Mouse (Mus musculus) embryonic facial prominence, embryonic 15.5 days (tissue): ENCODE results near the gene Kcnc2. TPM values are rescaled to one million over a fixed set of nuclear protein-coding genes. Genes with fewer than 3 reads are reported as not detected.

ENCODE experiments used
- ATAC-seq: fragments of 200-750 bp; cut with Nextera tagmentation; 2 replicates; pipeline ENCODE4 v1.8.0; 2017; ENCODE audit warnings: low read depth, moderate TSS enrichment; ENCODE audit not compliant: insufficient number of reproducible peaks, low FRiP score, low TSS enrichment
- H3K27ac ChIP-seq: fragments of 300-500 bp; sonication (generic); replicated peaks from 2 replicates; pipeline ENCODE4 v1.5.1; 2015; ENCODE audit warnings: mild to moderate bottlenecking, inconsistent platforms
- H3K27me3 ChIP-seq: fragments of 300-500 bp; sonication (generic); 2 replicates; pipeline ENCODE4 v1.6.1; 2015; ENCODE audit warnings: inconsistent platforms
- H3K36me3 ChIP-seq: fragments of 300-500 bp; sonication (generic); 2 replicates; pipeline ENCODE4 v1.6.1; 2015; ENCODE audit warnings: mild to moderate bottlenecking, inconsistent platforms
- H3K4me1 ChIP-seq: fragments of 300-500 bp; sonication (generic); 2 replicates; pipeline ENCODE4 v1.6.1; 2015; ENCODE audit warnings: inconsistent platforms
- H3K4me2 ChIP-seq: fragments of 300-500 bp; sonication (generic); replicated peaks from 2 replicates; pipeline ENCODE4 v1.6.1; 2015; ENCODE audit warnings: mild to moderate bottlenecking, inconsistent platforms
- H3K4me3 ChIP-seq: fragments of 300-500 bp; sonication (generic); replicated peaks from 2 replicates; pipeline ENCODE4 v1.5.1; 2015; ENCODE audit warnings: mild to moderate bottlenecking, inconsistent platforms
- H3K9ac ChIP-seq: fragments of 300-500 bp; sonication (generic); 2 replicates; pipeline ENCODE4 v1.6.1; 2015; ENCODE audit warnings: inconsistent platforms
- H3K9me3 ChIP-seq: fragments of 300-500 bp; sonication (generic); replicated peaks from 2 replicates; pipeline ENCODE4 v1.6.1; 2016; ENCODE audit warnings: inconsistent platforms
- WGBS: fragments of 180-500 bp; shearing (Covaris S2); methylation state at CpG from one replicate; pipeline ENCODE4 v1.1.7; 2015; 5-methylcytosine and 5-hydroxymethylcytosine counted together
- polyA plus RNA-seq: library from polyadenylated mRNA; unstranded; fragments of >200 nt; fragmentation: Nextera tagmentation; extraction: Ambion mirVana; gene quantifications from 2 replicates; pipeline ENCODE4 v1.2.1, GENCODE M21; 2015

The Kcnc2 gene
- polyA plus RNA-seq, 1 experiment from 2014 or later: 1.2 TPM

DNA sequence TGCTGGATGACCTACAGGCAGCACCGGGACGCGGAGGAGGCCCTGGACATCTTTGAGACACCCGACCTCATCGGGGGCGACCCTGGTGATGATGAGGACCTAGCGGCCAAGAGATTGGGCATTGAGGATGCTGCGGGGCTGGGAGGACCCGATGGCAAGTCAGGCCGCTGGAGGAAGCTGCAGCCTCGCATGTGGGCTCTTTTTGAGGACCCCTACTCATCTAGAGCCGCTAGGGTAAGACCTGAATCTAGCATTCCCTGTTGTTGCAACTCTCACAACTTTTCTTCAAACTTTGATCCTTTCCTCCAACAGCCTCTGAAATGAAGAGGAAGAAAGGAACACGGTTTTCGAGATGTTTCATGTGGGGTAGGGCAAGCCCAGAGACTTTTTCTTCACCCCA lies 1.2 kb downstream of the Kcnc2 start:
- H3K4me1 ChIP-seq: peaks cover 22% of the 10 kb centered on the region
- H3K27ac ChIP-seq: no peak overlapping the region
- no peak overlapping the region for H3K9ac ChIP-seq
- no peaks in the 10 kb centered on the region for H3K9me3 ChIP-seq
- H3K27me3 ChIP-seq: peaks cover 49% of the 10 kb centered on the region
- 12% methylated on average over 14 of the region's 14 CpGs for WGBS
- H3K4me3 ChIP-seq: peak overlapping the region; percentile 50
- no peak for ATAC-seq
- H3K4me2 ChIP-seq: peak overlapping the region; percentile 92
- H3K36me3 ChIP-seq: no peaks in the 10 kb centered on the region

- Histone ChIP-seq H3K36me3 (no peaks in the 10 kb centered on the region), H3K4me3 (no peak overlapping the region), H3K4me1 (no peaks in the 10 kb centered on the region), H3K27ac (no peak overlapping the region), H3K4me2 (no peak overlapping the region), H3K9ac (no peak overlapping the region), H3K27me3 (peaks cover 8% of the 10 kb centered on the region), H3K9me3 (no peaks in the 10 kb centered on the region)
- 59% methylated on average over 3 of the region's 3 CpGs for WGBS
- ATAC-seq: no peak
Observed at GRCm38 (mm10) chr10:112277996-112278395, 7.1 kb downstream of the Kcnc2 start.

GRCm38 (mm10) chr10:112315136-112315535 lies 44.2 kb downstream of the Kcnc2 start:
- no peak overlapping the region for H3K27ac ChIP-seq
- no peaks in the 10 kb centered on the region for H3K4me1 ChIP-seq
- no peak overlapping the region for H3K4me3 ChIP-seq
- no peaks in the 10 kb centered on the region for H3K9me3 ChIP-seq
- no peak for ATAC-seq
- WGBS: 62% methylated on average over 11 of the region's 11 CpGs
- no peaks in the 10 kb centered on the region for H3K36me3 ChIP-seq
- H3K4me2 ChIP-seq: no peak overlapping the region
- H3K9ac ChIP-seq: no peak overlapping the region
- no peaks in the 10 kb centered on the region for H3K27me3 ChIP-seq

DNA sequence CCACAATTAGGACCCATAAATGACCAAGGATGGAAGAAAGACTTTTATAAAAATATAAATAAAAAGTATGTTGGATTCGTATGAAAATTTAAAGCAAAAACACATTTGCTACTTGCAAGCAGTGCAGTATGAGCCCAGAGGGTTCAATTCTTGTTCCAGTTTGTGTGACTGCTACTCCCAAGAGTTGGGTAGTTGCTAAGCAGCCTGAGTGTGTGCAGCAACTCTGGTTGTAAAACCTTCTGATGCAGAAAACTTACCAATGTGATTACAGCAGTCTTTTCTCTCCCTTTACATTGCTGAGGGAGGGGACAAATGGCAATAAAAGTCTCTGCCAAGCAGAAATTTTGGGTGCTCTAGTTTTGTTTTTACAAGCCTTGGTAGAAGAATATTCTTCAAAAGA lies 46.9 kb downstream of the Kcnc2 start:
- no peak for ATAC-seq

DNA sequence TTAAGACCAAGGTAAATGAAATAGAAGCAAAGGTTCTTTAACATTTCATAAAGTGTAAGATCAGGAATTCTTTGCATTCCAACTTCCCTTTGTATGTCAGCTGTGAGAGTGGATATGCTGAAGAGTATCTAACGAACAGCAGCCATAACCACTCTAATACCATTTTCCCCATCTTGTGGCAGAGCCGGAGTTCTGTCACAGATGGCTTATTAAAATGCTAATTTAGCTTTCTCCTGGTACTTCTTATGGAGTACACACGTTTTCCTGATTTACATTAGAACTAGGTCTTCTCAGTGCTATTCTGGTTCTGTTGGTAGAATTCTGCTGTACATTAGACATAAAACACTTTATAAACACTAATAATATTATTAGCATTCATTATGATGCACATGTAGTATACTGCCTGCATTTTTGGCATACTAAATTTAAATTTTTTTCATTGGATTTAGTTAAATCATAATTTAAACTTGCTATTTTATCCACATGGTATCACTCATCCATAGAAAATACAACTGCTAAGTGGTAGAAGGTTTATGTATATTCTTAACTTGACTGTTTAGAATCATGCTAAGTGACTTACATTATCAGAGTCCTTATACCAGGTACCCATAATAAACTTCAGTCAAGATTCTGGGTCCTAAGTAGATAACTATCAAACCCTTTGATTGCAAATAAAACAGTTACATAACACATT lies 86.9 kb downstream of the Kcnc2 start:
- no peak for ATAC-seq
- no peaks in the 10 kb centered on the region for H3K4me1 ChIP-seq
- no peak overlapping the region for H3K4me2 ChIP-seq
- H3K27me3 ChIP-seq: no peaks in the 10 kb centered on the region
- H3K9me3 ChIP-seq: no peaks in the 10 kb centered on the region
- no peaks in the 10 kb centered on the region for H3K36me3 ChIP-seq
- 37% methylated on average over 3 of the region's 3 CpGs for WGBS
- no peak overlapping the region for H3K9ac ChIP-seq
- no peak overlapping the region for H3K4me3 ChIP-seq
- no peak overlapping the region for H3K27ac ChIP-seq

More for the DNA sequence above, 46.9 kb downstream of the Kcnc2 start:
- 63% methylated on average over 1 of the region's 1 CpGs for WGBS
- H3K27me3 ChIP-seq: no peaks in the 10 kb centered on the region
- no peak overlapping the region for H3K4me2 ChIP-seq
- no peak overlapping the region for H3K27ac ChIP-seq
- no peaks in the 10 kb centered on the region for H3K4me1 ChIP-seq
- no peaks in the 10 kb centered on the region for H3K9me3 ChIP-seq
- no peak overlapping the region for H3K4me3 ChIP-seq
- H3K9ac ChIP-seq: no peak overlapping the region
- H3K36me3 ChIP-seq: no peaks in the 10 kb centered on the region

DNA sequence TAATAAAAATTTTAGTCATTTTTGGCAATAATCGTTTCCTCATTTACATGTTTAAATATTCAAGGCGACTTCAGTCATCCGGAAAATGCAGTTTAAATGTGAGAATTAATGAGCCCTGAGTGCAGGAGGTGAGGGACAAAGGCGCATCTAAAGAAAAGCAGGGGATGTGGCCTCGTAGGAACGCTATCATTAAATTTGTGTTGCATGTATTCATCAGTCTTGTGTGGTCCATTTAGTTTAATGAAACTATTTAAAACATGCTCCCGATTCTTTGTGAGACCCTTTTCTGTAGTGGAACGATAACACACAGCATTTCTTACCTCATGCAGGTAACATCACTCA lies 87.4 kb downstream of the Kcnc2 start:
- no peaks in the 10 kb centered on the region for H3K36me3 ChIP-seq
- H3K4me2 ChIP-seq: no peak overlapping the region
- H3K4me3 ChIP-seq: no peak overlapping the region
- ATAC-seq: no peak
- H3K27ac ChIP-seq: no peak overlapping the region
- H3K27me3 ChIP-seq: no peaks in the 10 kb centered on the region
- WGBS: 81% methylated on average over 8 of the region's 8 CpGs
- H3K4me1 ChIP-seq: no peaks in the 10 kb centered on the region
- no peak overlapping the region for H3K9ac ChIP-seq
- no peaks in the 10 kb centered on the region for H3K9me3 ChIP-seq

DNA sequence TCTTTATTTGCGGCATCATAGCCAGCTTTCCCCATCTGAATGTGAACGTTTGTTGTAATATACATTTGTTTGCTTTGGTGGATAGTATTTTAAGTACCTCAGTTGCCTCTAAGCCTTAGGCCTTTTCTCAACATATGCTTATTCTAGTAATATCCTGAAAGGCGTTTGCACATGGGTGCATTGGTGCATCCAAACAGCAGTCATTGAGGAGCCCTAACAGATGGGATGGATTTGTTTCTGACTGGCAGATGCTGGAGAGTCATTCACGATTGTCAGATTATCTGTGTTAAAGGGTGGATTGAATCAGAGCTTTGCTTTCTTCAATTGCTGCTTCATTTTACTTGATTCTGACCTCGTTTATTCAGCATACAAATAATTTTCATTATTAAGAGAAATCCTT lies 89.8 kb downstream of the Kcnc2 start:
- H3K27me3 ChIP-seq: no peaks in the 10 kb centered on the region
- no peak overlapping the region for H3K27ac ChIP-seq
- H3K9me3 ChIP-seq: no peaks in the 10 kb centered on the region
- WGBS: 53% methylated on average over 5 of the region's 5 CpGs
- H3K4me1 ChIP-seq: no peaks in the 10 kb centered on the region
- ATAC-seq: no peak
- no peak overlapping the region for H3K4me2 ChIP-seq
- no peaks in the 10 kb centered on the region for H3K36me3 ChIP-seq
- H3K4me3 ChIP-seq: no peak overlapping the region
- no peak overlapping the region for H3K9ac ChIP-seq

DNA sequence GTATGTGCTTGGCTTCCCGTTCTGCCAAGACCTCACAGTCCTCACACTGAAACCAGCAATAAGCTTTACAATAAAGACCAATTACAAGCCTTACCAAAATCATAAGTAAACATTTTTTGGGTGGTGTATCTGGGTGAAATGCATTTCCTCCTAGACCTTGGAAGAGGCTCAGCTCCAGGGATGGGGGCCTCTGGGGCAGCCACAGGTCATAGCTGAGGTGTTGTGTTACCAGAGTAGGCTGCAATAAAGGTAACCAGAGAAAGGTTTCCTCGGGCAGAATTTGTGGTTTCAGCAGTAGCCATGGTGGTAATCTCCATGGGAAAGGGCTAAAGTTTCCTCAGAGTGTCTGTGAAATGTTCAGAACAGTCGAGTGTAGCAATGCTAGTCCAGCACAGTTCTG lies 97.4 kb downstream of the Kcnc2 start:
- Histone ChIP-seq H3K4me3 (no peak overlapping the region), H3K36me3 (no peaks in the 10 kb centered on the region), H3K9ac (no peak overlapping the region), H3K27ac (no peak overlapping the region), H3K27me3 (no peaks in the 10 kb centered on the region), H3K9me3 (no peaks in the 10 kb centered on the region), H3K4me1 (no peaks in the 10 kb centered on the region), H3K4me2 (no peak overlapping the region)
- WGBS: 52% methylated on average over 3 of the region's 3 CpGs
- no peak; the same call in 1 of the 2 replicates for ATAC-seq

DNA sequence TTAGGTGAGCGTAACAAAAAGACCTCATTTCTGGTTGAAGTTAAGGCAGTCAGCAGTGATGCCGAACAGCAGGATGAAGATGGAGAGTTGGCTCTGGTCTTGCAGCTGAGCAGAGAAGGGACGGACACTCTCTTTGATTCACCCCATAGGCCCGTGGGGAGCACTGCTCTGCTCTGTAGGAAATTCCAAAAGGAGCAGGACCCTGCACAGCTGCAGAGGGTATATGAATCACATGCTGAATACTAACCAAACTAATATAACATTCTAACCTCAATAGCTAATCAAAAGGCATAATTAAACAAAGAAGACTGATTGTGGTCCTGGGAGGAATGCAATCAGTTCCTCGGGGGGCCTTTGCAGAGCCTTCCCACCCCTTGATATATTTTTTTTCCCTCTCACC lies 106.2 kb downstream of the Kcnc2 start:
- no peak for ATAC-seq
- no peaks in the 10 kb centered on the region for H3K36me3 ChIP-seq
- H3K4me1 ChIP-seq: no peaks in the 10 kb centered on the region
- no peak overlapping the region for H3K9ac ChIP-seq
- H3K27me3 ChIP-seq: no peaks in the 10 kb centered on the region
- no peak overlapping the region for H3K27ac ChIP-seq
- WGBS: 73% methylated on average over 5 of the region's 5 CpGs
- H3K9me3 ChIP-seq: no peaks in the 10 kb centered on the region
- H3K4me2 ChIP-seq: no peak overlapping the region
- H3K4me3 ChIP-seq: no peak overlapping the region

- 61% methylated on average over 6 of the region's 6 CpGs for WGBS
- no peaks in the 10 kb centered on the region for H3K4me1 ChIP-seq
- H3K36me3 ChIP-seq: no peaks in the 10 kb centered on the region
- H3K9me3 ChIP-seq: no peaks in the 10 kb centered on the region
- H3K9ac ChIP-seq: no peak overlapping the region
- no peak overlapping the region for H3K4me2 ChIP-seq
- H3K4me3 ChIP-seq: no peak overlapping the region
- no peak overlapping the region for H3K27ac ChIP-seq
- no peaks in the 10 kb centered on the region for H3K27me3 ChIP-seq
- no peak for ATAC-seq
Observed at GRCm38 (mm10) chr10:112378465-112378864, 107.5 kb downstream of the Kcnc2 start.

GRCm38 (mm10) chr10:112380590-112380989 lies 109.7 kb downstream of the Kcnc2 start:
- Histone ChIP-seq H3K4me2 (no peak overlapping the region), H3K4me1 (no peaks in the 10 kb centered on the region), H3K36me3 (no peaks in the 10 kb centered on the region), H3K27ac (no peak overlapping the region), H3K9me3 (no peaks in the 10 kb centered on the region), H3K27me3 (no peaks in the 10 kb centered on the region), H3K9ac (no peak overlapping the region), H3K4me3 (no peak overlapping the region)
- 86% methylated on average over 6 of the region's 6 CpGs for WGBS
- no peak for ATAC-seq

DNA sequence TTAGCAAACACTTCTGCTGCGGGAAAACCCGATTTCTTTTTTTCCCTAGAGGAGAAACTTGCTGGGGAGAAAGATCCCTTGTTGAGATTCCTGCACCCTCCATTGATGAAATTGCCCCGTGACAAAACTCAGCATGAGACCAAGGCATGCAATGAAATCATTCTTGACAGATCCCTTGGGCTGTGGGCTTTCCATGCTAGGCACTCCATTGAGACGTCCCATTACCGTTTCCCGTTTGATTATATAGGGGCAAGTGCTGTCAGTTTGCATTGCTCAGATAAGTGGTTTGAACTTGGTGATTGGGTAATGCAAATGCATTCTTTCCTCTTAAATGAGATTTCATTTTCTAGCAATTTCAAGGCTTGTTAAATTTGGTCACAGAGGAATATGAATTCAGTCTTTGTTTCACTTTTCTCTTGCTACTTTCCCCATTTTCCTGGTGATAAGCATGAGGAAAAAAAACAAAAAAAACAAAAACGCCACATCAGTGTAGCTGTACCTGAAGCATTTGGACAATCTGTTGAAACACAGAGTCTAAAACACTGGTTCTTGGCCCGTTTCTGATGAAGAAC lies 123.6 kb downstream of the Kcnc2 start:
- ATAC-seq: no peak
- 38% methylated on average over 8 of the region's 8 CpGs for WGBS
- no peaks in the 10 kb centered on the region for H3K4me1 ChIP-seq

More for the DNA sequence above, 123.6 kb downstream of the Kcnc2 start:
- H3K27ac ChIP-seq: no peak overlapping the region
- H3K4me3 ChIP-seq: no peak overlapping the region
- no peak overlapping the region for H3K4me2 ChIP-seq
- H3K9ac ChIP-seq: no peak overlapping the region
- no peaks in the 10 kb centered on the region for H3K27me3 ChIP-seq
- H3K36me3 ChIP-seq: no peaks in the 10 kb centered on the region
- no peaks in the 10 kb centered on the region for H3K9me3 ChIP-seq
